Mouse (Mus musculus) spleen, adult 2 months (tissue): ENCODE results near the gene Dcp1b.

ENCODE experiments used
- CTCF ChIP-seq: fragments of 200-500 bp; IDR thresholded peaks from 2 replicates; pipeline ENCODE4 v1.5.1; 2011; ENCODE audit warnings: mild to moderate bottlenecking, inconsistent platforms; ENCODE audit not compliant: insufficient read depth, insufficient read length, insufficient replicate concordance; ENCODE audit errors: extremely low read depth
- POLR2A ChIP-seq: fragments of 200-500 bp; IDR thresholded peaks from 2 replicates; pipeline ENCODE4 v1.6.1; 2011; ENCODE audit warnings: low read depth, low read length, inconsistent platforms

GRCm38 (mm10) chr6:119126991-119127390 is 48.1 kb upstream of the Dcp1b start:
- TF ChIP-seq POLR2A = no peak
- TF ChIP-seq CTCF = no peak
